In the genomic region with DNA sequence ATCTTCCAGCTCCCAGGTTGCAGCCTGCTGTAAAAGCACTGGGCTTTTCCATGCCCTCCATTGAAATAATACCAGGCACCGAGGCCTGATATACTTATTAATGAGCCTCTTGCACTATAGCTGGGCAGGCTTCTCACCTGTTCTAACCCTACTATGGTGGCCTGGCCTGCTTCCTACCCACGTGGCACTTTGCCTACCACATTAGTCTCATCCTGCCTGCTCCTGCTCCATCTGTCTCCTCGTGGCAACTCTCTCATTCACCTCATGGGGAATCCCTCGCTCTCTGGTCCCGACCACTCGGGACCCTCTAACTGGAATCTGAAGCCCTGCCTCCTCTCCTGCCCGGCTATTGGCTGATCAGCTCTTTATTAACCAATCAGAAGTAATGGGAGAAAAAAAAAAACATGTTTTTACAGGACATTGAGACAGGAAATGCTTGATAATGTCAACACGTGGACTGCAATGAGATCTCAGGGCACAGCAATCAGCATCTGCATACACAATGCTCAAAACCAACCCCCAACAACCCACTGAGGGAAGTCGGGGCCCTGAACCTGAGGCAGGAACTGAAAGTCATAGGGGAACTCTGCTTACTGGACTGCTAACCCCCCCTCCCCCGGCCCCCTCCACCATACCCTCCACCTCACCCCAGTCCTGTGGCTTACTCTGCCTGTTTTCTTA, we compare ENCODE assay signal across 16 mouse cellular contexts.
DNase-seq lines count a peak whose midpoint lies in the region; ATAC-seq and TF ChIP-seq lines count a peak whose summit lies in the region.
"Had no signal": no experiment of that assay in that cellular context is flagged by ENCODE, and none has a peak within 500 bp of the region (broad histone marks: within the 10 kb centered on the region; RNA-seq: fewer than 3 reads in every experiment).

No protein-coding gene starts in this region.

- no peaks in the 10 kb centered on the region for H3K36me3 ChIP-seq in lung, postnatal 0 days (ENCODE audit: insufficient read depth, low read length)
- H3K36me3 ChIP-seq: forebrain, embryonic 15.5 days; kidney, embryonic 15.5 days; midbrain, embryonic 12.5 days; neural tube, embryonic 12.5 days had no signal

- no peak overlapping the region for H3K4me2 ChIP-seq in lung, postnatal 0 days (replicated peaks; ENCODE audit: low read depth, low read length)
- H3K4me2 ChIP-seq: forebrain, embryonic 15.5 days; kidney, embryonic 15.5 days; midbrain, embryonic 12.5 days; neural tube, embryonic 12.5 days had no signal

- no peaks in the 10 kb centered on the region for H3K4me1 ChIP-seq in lung, postnatal 0 days (ENCODE audit: insufficient read depth, low read depth, low read length)
- H3K4me1 ChIP-seq: forebrain, embryonic 15.5 days; midbrain, embryonic 12.5 days; neural tube, embryonic 12.5 days had no signal

- peak; percentile 21 for DNase-seq in lung, postnatal 36 days
- DNase-seq in lung, postnatal 0 days (ENCODE audit: low spot score) = no peak
- DNase-seq in cerebellum, adult 8-10 months = peak; percentile 61
- DNase-seq in kidney, postnatal 25 days = no peak
- no peak for DNase-seq in neural tube, embryonic 10.5 days (ENCODE audit: extremely low spot score, low spot score)
- no peak for DNase-seq in embryo, embryonic 10.5 days (ENCODE audit: low spot score)
- DNase-seq: adrenal gland, postnatal 25 days; heart, adult 18-20 months; heart, postnatal 14 days; lung, adult 2 months had no signal

- WGBS in lung, postnatal 0 days = 71% methylated on average over 10 of the region's 10 CpGs

- H3K27me3 ChIP-seq in lung, postnatal 0 days (replicated peaks; ENCODE audit: insufficient read depth, low read length) = no peaks in the 10 kb centered on the region
- H3K27me3 ChIP-seq: forebrain, embryonic 15.5 days; kidney, embryonic 15.5 days; midbrain, embryonic 12.5 days; neural tube, embryonic 12.5 days had no signal

- TF ChIP-seq EP300 in lung, postnatal 0 days (IDR thresholded peaks at IDR 0.05) = no peak

- no peak overlapping the region for H3K27ac ChIP-seq in lung, postnatal 0 days (ENCODE audit: low read length)
- H3K27ac ChIP-seq: forebrain, embryonic 15.5 days; hindbrain, postnatal 0 days; kidney, embryonic 15.5 days; midbrain, embryonic 12.5 days; neural tube, embryonic 12.5 days had no signal

- no peaks in the 10 kb centered on the region for H3K9me3 ChIP-seq in lung, postnatal 0 days (ENCODE audit: low read length)
- H3K9me3 ChIP-seq: forebrain, embryonic 15.5 days; kidney, embryonic 15.5 days; midbrain, embryonic 12.5 days; neural tube, embryonic 12.5 days had no signal

- TF ChIP-seq CTCF in lung, postnatal 0 days (IDR thresholded peaks at IDR 0.05) = no peak

- no peak overlapping the region for H3K4me3 ChIP-seq in lung, postnatal 0 days (ENCODE audit: low read depth, low read length)
- H3K4me3 ChIP-seq: forebrain, embryonic 15.5 days; kidney, embryonic 15.5 days; midbrain, embryonic 12.5 days; neural tube, embryonic 12.5 days had no signal

- ATAC-seq in lung, postnatal 0 days = no peak
- ATAC-seq in megakaryocyte progenitor cell, adult 5-6 weeks (replicated peaks; ENCODE audit: poor library complexity) = peak; percentile 47
- ATAC-seq: forebrain, embryonic 15.5 days; hindbrain, postnatal 0 days had no signal

- H3K9ac ChIP-seq in lung, postnatal 0 days (replicated peaks; ENCODE audit: low read depth) = no peak overlapping the region
- H3K9ac ChIP-seq: forebrain, embryonic 15.5 days; kidney, embryonic 15.5 days; midbrain, embryonic 12.5 days; neural tube, embryonic 12.5 days had no signal

Comparison
In these comparisons a context has a peak if more than half of its experiments do, and no peak if none do; other contexts are left out.
1. DNase-seq: peak in lung, postnatal 36 days (single experiment) and cerebellum, adult 8-10 months (single experiment); none in lung, postnatal 0 days (single experiment), kidney, postnatal 25 days (0 of 2), neural tube, embryonic 10.5 days (single experiment) and embryo, embryonic 10.5 days (single experiment).